Mouse (Mus musculus) heart, embryonic 16.5 days (tissue): ENCODE results near the gene Gabarapl1. TPM values are rescaled to one million over a fixed set of nuclear protein-coding genes. Genes with fewer than 3 reads are reported as not detected.

Source experiments
- ATAC-seq: fragments of 200-750 bp; cut with Nextera tagmentation; replicated peaks from 2 replicates; pipeline ENCODE4 v1.8.0; 2017; ENCODE audit warnings: moderate number of reproducible peaks; ENCODE audit not compliant: insufficient read depth, low FRiP score; ENCODE audit errors: extremely low read depth
- H3K27ac ChIP-seq: fragments of 300-500 bp; sonication (generic); 2 replicates; pipeline ENCODE4 v1.5.1; 2014; ENCODE audit warnings: mild to moderate bottlenecking, low read length, control low read depth, moderate library complexity
- H3K27me3 ChIP-seq: fragments of 300-500 bp; sonication (generic); 2 replicates; pipeline ENCODE4 v1.6.1; 2014; ENCODE audit warnings: low read length, mixed read lengths; ENCODE audit not compliant: control insufficient read depth, insufficient read depth
- H3K36me3 ChIP-seq: fragments of 300-500 bp; sonication (generic); 2 replicates; pipeline ENCODE4 v1.6.1; 2014; ENCODE audit not compliant: control insufficient read depth, insufficient read depth
- H3K4me1 ChIP-seq: fragments of 300-500 bp; sonication (generic); 2 replicates; pipeline ENCODE4 v1.6.1; 2014; ENCODE audit warnings: low read length, mixed read lengths; ENCODE audit not compliant: control insufficient read depth, insufficient read depth
- H3K4me2 ChIP-seq: fragments of 300-500 bp; sonication (generic); 2 replicates; pipeline ENCODE4 v1.6.1; 2014; ENCODE audit warnings: low read depth, mild to moderate bottlenecking, control low read depth, low read length
- H3K4me3 ChIP-seq: fragments of 300-500 bp; sonication (generic); 2 replicates; pipeline ENCODE4 v1.5.1; 2014; ENCODE audit warnings: mild to moderate bottlenecking, control low read depth, low read length
- H3K9ac ChIP-seq: fragments of 300-500 bp; sonication (generic); 2 replicates; pipeline ENCODE4 v1.6.1; 2014; ENCODE audit warnings: low read length, control low read depth
- H3K9me3 ChIP-seq: fragments of 300-500 bp; sonication (generic); replicated peaks from 2 replicates; pipeline ENCODE4 v1.6.1; 2016; ENCODE audit warnings: low read length; ENCODE audit not compliant: control insufficient read depth
- WGBS: fragments of 180-500 bp; shearing (Covaris S2); extraction: QIAGEN DNeasy Blood & Tissue Kit; methylation state at CpG from one replicate; pipeline ENCODE4 v1.1.7; 2014; 5-methylcytosine and 5-hydroxymethylcytosine counted together
- polyA plus RNA-seq: library from polyadenylated mRNA; unstranded; fragments of >200 nt; fragmentation: Nextera tagmentation; extraction: Ambion mirVana; gene quantifications from 2 replicates; pipeline ENCODE4 v1.2.1, GENCODE M21; 2015

Gene Gabarapl1
- polyA plus RNA-seq, 1 experiment from 2014 or later: 39.7 TPM

GRCm38 (mm10) chr6:129581896-129582295 is 48.9 kb downstream of the Gabarapl1 start:
- Histone ChIP-seq H3K36me3 (no peaks in the 10 kb centered on the region), H3K27me3 (no peaks in the 10 kb centered on the region), H3K4me3 (no peak overlapping the region), H3K4me1 (no peaks in the 10 kb centered on the region), H3K4me2 (no peak overlapping the region), H3K9me3 (no peaks in the 10 kb centered on the region), H3K9ac (no peak overlapping the region), H3K27ac (no peak overlapping the region)
- 52% methylated on average over 4 of the region's 4 CpGs for WGBS
- no peak for ATAC-seq

GRCm38 (mm10) chr6:129583014-129583413 is 50.1 kb downstream of the Gabarapl1 start:
- H3K4me1 ChIP-seq: no peaks in the 10 kb centered on the region
- no peak for ATAC-seq
- no peak overlapping the region for H3K9ac ChIP-seq
- no peaks in the 10 kb centered on the region for H3K27me3 ChIP-seq
- no peak overlapping the region for H3K27ac ChIP-seq
- no peaks in the 10 kb centered on the region for H3K36me3 ChIP-seq
- no peak overlapping the region for H3K4me3 ChIP-seq
- H3K9me3 ChIP-seq: no peaks in the 10 kb centered on the region
- no peak overlapping the region for H3K4me2 ChIP-seq
- 66% methylated on average over 3 of the region's 3 CpGs for WGBS

GRCm38 (mm10) chr6:129591508-129591907 is 58.5 kb downstream of the Gabarapl1 start, which contains the start of gene Klrd1:
Gene Klrd1 (plus strand): TSS chr6:129591782.
- ATAC-seq: no peak
- H3K4me2 ChIP-seq: no peak within 1 kb of the TSS
- no peak within 1 kb of the TSS for H3K9ac ChIP-seq
- no peak within 1 kb of the TSS for H3K27ac ChIP-seq
- 63% methylated on average over 3 of the region's 3 CpGs for WGBS
- no peak within 1 kb of the TSS for H3K4me3 ChIP-seq
- H3K9me3 ChIP-seq: no peaks in the 10 kb centered on the region
- no peaks in the 10 kb centered on the region for H3K36me3 ChIP-seq
- H3K27me3 ChIP-seq: no peaks in the 10 kb centered on the region
- no peaks in the 10 kb centered on the region for H3K4me1 ChIP-seq

Other genes with a start within 250 kb of the Gabarapl1 start
- not detected in 2 replicates for gene 4922502D21Rik, start 201.4 kb upstream of the Gabarapl1 start, polyA plus RNA-seq
- 1.1 and 1.3 TPM in 2 replicates for gene Clec12a, start 190.5 kb upstream of the Gabarapl1 start, polyA plus RNA-seq
- 0.12 and 0.21 TPM in 2 replicates for gene Clec12b, start 147.3 kb upstream of the Gabarapl1 start, polyA plus RNA-seq
- 3.9 and 4.7 TPM in 2 replicates for gene Clec1b, start 135.9 kb upstream of the Gabarapl1 start, polyA plus RNA-seq
- gene Clec9a, start 124.3 kb upstream of the Gabarapl1 start, polyA plus RNA-seq: 0.39 and 0.45 TPM in 2 replicates
- 6.2 and 8.6 TPM in 2 replicates for gene Clec1a, start 81.2 kb upstream of the Gabarapl1 start, polyA plus RNA-seq
- 0.30 and 0.39 TPM in 2 replicates for gene Olr1, start 26.0 kb upstream of the Gabarapl1 start, polyA plus RNA-seq
- gene Tmem52b, start 20.6 kb upstream of the Gabarapl1 start, polyA plus RNA-seq: 0.05 TPM in 1 of 2 replicates, not detected in the other
- gene Klre1, start 44.7 kb downstream of the Gabarapl1 start, polyA plus RNA-seq: not detected in 2 replicates
- gene Klrd1, start 58.6 kb downstream of the Gabarapl1 start, polyA plus RNA-seq: 1.0 and 2.6 TPM in 2 replicates
- 0.75 and 1.2 TPM in 2 replicates for gene Klrk1, start 90.7 kb downstream of the Gabarapl1 start, polyA plus RNA-seq
- gene Klrc3, start 110.2 kb downstream of the Gabarapl1 start, polyA plus RNA-seq: not detected in 2 replicates
- 0.14 and 0.47 TPM in 2 replicates for gene Klrc2, start 127.5 kb downstream of the Gabarapl1 start, polyA plus RNA-seq
- 0.17 and 0.84 TPM in 2 replicates for gene Klrc1, start 145.8 kb downstream of the Gabarapl1 start, polyA plus RNA-seq
- gene Klri1, start 184.0 kb downstream of the Gabarapl1 start, polyA plus RNA-seq: not detected in 2 replicates
- 0.07 TPM in 1 of 2 replicates, not detected in the other for gene Klri2, start 207.3 kb downstream of the Gabarapl1 start, polyA plus RNA-seq